Mouse (Mus musculus) heart, embryonic 14.5 days (tissue): ENCODE measurements around the gene Intu. TPM values are rescaled to one million over a fixed set of nuclear protein-coding genes. Genes with fewer than 3 reads are reported as not detected.

Experiments
- ATAC-seq: fragments of 200-750 bp; cut with Nextera tagmentation; 2 replicates; pipeline ENCODE4 v1.8.0; 2017; ENCODE audit warnings: low read depth, moderate TSS enrichment; ENCODE audit not compliant: insufficient number of reproducible peaks, insufficient read depth, low FRiP score
- H3K27ac ChIP-seq, 2 experiments: fragments of 200-500 bp in 1 of 2; fragments of 300-500 bp in 1 of 2; sonication (generic) in 1 of 2; replicated peaks in 1 of 2; 2 replicates each; pipeline ENCODE4 v1.5.1; 2012 to 2014; ENCODE audit warnings: low read depth in 2 of 2, low read length in 2 of 2, control low read depth in 1 of 2, mild to moderate bottlenecking in 1 of 2, mixed read lengths in 1 of 2; ENCODE audit not compliant: control insufficient read depth in 1 of 2, insufficient read depth in 1 of 2
- H3K27me3 ChIP-seq: fragments of 300-500 bp; sonication (generic); 2 replicates; pipeline ENCODE4 v1.6.1; 2014; ENCODE audit warnings: mild to moderate bottlenecking, low read length, control low read depth; ENCODE audit not compliant: control insufficient read depth, insufficient read depth
- H3K36me3 ChIP-seq: fragments of 300-500 bp; sonication (generic); 2 replicates; pipeline ENCODE4 v1.6.1; 2014; ENCODE audit warnings: mild to moderate bottlenecking, control low read depth, low read length, mixed read lengths; ENCODE audit not compliant: control insufficient read depth, insufficient read depth
- H3K4me1 ChIP-seq, 2 experiments: fragments of 200-500 bp in 1 of 2; fragments of 300-500 bp in 1 of 2; sonication (generic) in 1 of 2; 2 replicates each; pipeline ENCODE4 v1.6.1; 2012 to 2014; ENCODE audit warnings: low read length in 2 of 2, control low read depth in 1 of 2, mixed read lengths in 1 of 2; ENCODE audit not compliant: control insufficient read depth in 2 of 2, insufficient read depth in 2 of 2
- H3K4me2 ChIP-seq: fragments of 300-500 bp; sonication (generic); 2 replicates; pipeline ENCODE4 v1.6.1; 2014; ENCODE audit warnings: mild to moderate bottlenecking, low read length
- H3K4me3 ChIP-seq, 2 experiments: fragments of 200-500 bp in 1 of 2; fragments of 300-500 bp in 1 of 2; sonication (generic) in 1 of 2; 2 replicates each; pipeline ENCODE4 v1.5.1; 2012 to 2014; ENCODE audit warnings: low read length in 2 of 2, mild to moderate bottlenecking in 2 of 2, control low read depth in 1 of 2, low read depth in 1 of 2, moderate library complexity in 1 of 2; ENCODE audit not compliant: control insufficient read depth in 1 of 2, insufficient read depth in 1 of 2
- H3K9ac ChIP-seq: fragments of 300-500 bp; sonication (generic); 2 replicates; pipeline ENCODE4 v1.6.1; 2014; ENCODE audit warnings: mild to moderate bottlenecking, low read length
- H3K9me3 ChIP-seq: fragments of 300-500 bp; sonication (generic); 2 replicates; pipeline ENCODE4 v1.6.1; 2016; ENCODE audit warnings: low read length, control low read depth; ENCODE audit not compliant: control insufficient read depth
- WGBS: fragments of 180-500 bp; shearing (Covaris S2); extraction: QIAGEN DNeasy Blood & Tissue Kit; methylation state at CpG from one replicate; pipeline ENCODE4 v1.1.7; 2014; 5-methylcytosine and 5-hydroxymethylcytosine counted together
- polyA plus RNA-seq: library from polyadenylated mRNA; unstranded; fragments of >200 nt; fragmentation: Nextera tagmentation; extraction: Ambion mirVana; gene quantifications from 2 replicates; pipeline ENCODE4 v1.2.1, GENCODE M21; 2014

The Intu gene
- polyA plus RNA-seq, 1 experiment from 2014 or later = 4.1 TPM

DNA sequence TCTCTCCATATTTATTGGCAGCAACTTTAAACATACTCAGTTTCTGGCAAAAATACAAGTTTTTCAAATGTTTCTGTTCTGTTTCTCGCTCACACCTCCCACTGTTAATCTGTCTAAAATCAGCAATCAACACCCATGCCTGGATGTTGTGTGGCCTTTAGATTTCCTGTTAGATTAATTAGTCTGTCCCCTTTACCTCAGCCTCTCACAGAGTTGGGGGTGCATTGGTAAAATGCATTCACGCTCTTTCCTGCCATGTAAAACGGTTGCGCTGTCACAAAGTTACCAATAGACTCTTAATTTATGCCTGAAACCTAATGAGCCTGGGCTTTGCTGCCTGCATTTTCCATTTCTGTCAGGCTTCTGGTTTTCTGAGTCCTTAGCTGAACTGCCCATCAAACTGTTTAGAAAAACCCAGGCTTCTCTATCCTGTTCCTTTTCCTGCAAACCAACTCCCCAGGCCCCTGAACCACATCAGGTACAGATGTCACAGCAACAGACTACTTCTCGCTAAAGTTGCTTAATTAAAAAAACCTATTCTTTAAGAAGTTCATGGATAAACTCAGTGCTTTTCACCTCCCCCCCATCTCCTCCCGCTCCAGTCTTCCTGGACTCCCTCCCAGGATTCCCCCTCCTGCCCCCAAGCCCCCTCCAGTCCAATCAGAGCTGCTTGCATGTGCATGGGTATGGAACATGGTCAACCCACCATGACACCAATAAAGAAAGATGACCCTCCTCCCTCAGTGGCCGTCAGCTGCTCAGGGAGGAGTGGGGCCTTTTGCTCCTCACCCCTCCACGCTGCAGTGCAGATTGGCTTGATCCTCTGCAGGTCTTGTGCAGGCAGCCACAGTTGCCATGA lies 136.0 kb downstream of the Intu start:
- 85% methylated on average over 8 of the region's 8 CpGs for WGBS

DNA sequence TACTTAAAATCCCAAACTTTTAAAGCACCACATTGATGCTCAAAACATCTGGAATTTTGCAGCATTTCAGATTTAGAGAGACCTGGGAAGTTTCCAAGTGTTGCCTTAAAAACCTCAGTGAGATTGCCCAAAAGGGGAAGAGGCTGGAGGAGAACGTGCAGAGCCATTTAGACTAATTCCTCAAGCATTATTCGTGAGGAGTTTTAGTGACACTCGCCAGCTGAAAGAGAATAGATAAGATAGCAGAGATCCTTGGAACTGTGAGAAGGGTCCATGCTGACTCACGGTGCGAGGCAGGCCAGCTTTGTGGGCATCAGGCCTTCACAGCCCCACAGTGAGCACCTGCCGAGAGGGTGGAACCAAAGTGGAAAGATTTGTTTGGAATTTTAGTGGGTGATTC lies 137.8 kb downstream of the Intu start:
- peaks cover 7% of the 10 kb centered on the region; the same call in 1 of the 2 replicates for H3K36me3 ChIP-seq
- ATAC-seq = no peak
- no peak overlapping the region for H3K4me3 ChIP-seq
- no peak overlapping the region for H3K9ac ChIP-seq
- WGBS = 30% methylated on average over 6 of the region's 6 CpGs
- H3K9me3 ChIP-seq = no peaks in the 10 kb centered on the region
- no peaks in the 10 kb centered on the region for H3K27me3 ChIP-seq
- H3K4me1 ChIP-seq = peaks cover 3% of the 10 kb centered on the region in 2 experiments; a peak in 2 of 4 replicates
- H3K27ac ChIP-seq = no peak overlapping the region
- no peak overlapping the region for H3K4me2 ChIP-seq

More for the DNA sequence above, 136.0 kb downstream of the Intu start:
- Histone ChIP-seq H3K27ac (no peak overlapping the region), H3K9me3 (no peaks in the 10 kb centered on the region), H3K4me1 (peaks cover 3% of the 10 kb centered on the region in 2 experiments; a peak in 2 of 4 replicates), H3K36me3 (peaks cover 7% of the 10 kb centered on the region; the same call in 1 of the 2 replicates), H3K4me2 (no peak overlapping the region), H3K9ac (no peak overlapping the region), H3K4me3 (no peak overlapping the region), H3K27me3 (no peaks in the 10 kb centered on the region)
- no peak for ATAC-seq

DNA sequence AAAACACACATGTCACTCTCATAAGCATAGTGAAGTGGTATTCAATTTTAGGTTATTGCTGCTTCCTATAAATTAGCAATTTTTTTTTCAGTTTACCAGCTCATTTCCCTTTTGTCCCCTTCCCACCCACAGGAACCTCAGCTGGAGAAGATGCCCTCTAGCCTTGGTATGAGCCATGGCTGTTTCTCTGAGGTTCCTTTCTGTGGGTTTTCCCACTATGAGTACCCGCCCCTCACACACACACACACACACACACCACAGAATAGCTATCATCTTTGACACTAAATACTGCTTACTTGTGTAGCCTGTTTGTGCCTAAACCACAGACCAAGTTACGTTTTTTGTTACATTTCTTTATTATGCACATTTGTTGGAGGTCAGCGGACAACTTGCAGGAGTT lies 138.3 kb downstream of the Intu start:
- Histone ChIP-seq H3K27ac (no peak overlapping the region), H3K27me3 (no peaks in the 10 kb centered on the region), H3K4me3 (no peak overlapping the region), H3K4me1 (peaks cover 3 to 6% of the 10 kb centered on the region in 2 experiments; a peak in 2 of 4 replicates), H3K9ac (no peak overlapping the region), H3K4me2 (no peak overlapping the region), H3K9me3 (no peaks in the 10 kb centered on the region), H3K36me3 (peaks cover 4% of the 10 kb centered on the region; the same call in 1 of the 2 replicates)
- ATAC-seq = no peak
- 92% methylated on average over 3 of the region's 3 CpGs for WGBS

DNA sequence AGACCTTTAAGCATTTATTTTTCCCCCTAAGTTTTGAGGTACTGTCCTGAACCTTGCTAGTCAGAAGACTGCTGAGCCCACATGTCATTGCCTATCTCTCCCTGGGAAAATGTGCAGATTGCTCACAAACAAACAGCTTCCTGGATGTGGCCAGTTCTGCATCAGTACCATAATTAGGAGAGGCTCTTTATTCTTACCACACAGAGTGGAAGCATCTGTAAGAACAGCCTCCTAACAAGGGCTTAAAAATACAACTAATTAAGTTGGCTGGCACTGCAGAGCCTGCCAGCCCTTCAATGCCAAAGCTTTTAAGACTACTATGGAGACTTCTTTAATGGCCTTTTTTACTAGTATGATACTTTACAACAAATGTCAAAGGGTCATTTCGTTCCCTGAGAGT lies 142.4 kb downstream of the Intu start:
- Histone ChIP-seq H3K36me3 (no peaks in the 10 kb centered on the region), H3K9me3 (no peaks in the 10 kb centered on the region), H3K4me2 (no peak overlapping the region), H3K4me3 (no peak overlapping the region), H3K27me3 (no peaks in the 10 kb centered on the region), H3K27ac (no peak overlapping the region), H3K4me1 (peaks cover 5 to 21% of the 10 kb centered on the region in 2 experiments), H3K9ac (no peak overlapping the region)
- ATAC-seq = no peak
- 80% methylated on average over 1 of the region's 1 CpGs for WGBS

DNA sequence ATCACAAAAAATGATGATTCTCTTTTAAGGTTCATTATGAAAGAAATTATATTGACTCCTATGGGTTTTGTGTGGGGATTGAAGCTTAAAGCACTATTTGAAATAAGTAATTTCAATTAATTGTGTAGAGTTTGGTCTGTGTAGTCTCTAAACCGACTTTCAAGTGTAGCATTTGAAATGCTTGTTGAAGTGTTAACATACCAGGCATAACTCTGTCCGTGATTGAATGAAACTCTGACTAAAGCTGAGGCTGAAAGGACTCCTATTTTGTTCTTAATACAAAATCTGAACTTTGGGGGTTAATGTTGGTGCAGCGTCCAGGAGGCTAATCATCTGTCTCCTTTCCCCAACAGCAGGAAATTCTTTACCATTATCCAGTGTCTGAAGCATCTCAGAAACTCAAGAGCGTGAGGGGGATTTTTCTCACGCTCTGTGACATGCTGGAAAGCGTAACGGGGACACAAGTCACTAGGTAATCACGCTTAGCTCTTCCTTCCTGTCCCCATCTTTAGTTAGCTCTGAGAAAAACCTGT lies 143.9 kb downstream of the Intu start:
- peak overlapping the region; percentile 52 for H3K4me2 ChIP-seq
- no peak overlapping the region for H3K4me3 ChIP-seq
- no peaks in the 10 kb centered on the region for H3K9me3 ChIP-seq
- H3K9ac ChIP-seq = no peak overlapping the region
- no peaks in the 10 kb centered on the region for H3K27me3 ChIP-seq
- 7% methylated on average over 8 of the region's 8 CpGs for WGBS
- peaks cover 5 to 17% of the 10 kb centered on the region in 2 experiments for H3K4me1 ChIP-seq
- H3K36me3 ChIP-seq = no peaks in the 10 kb centered on the region
- ATAC-seq = no peak
- H3K27ac ChIP-seq = peak overlapping the region; percentile 24 to 80; a peak in 3 of 4 replicates

DNA sequence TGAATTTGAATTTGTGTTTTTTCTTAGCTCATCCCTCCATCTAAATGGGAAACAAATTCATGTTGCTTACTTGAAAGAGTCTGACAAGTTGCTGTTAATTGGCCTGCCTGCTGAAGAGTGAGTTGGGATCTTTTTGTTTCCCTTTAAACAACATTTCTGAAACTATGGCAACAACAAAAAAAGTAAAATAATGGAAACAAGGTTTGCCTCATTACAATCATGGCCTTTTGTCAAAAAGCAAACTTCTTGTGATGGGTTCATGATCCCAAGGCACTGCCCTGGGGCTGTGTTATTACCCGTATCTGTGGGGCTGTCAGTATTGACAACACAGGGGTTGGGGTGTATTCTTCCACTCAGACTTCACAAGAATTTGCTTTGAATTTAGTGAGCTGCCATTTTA lies 147.8 kb downstream of the Intu start:
- Histone ChIP-seq H3K4me3 (no peak overlapping the region), H3K27me3 (no peaks in the 10 kb centered on the region), H3K9ac (no peak overlapping the region), H3K4me2 (no peak overlapping the region), H3K36me3 (no peaks in the 10 kb centered on the region), H3K27ac (no peak overlapping the region), H3K9me3 (no peaks in the 10 kb centered on the region), H3K4me1 (peaks cover 21 to 41% of the 10 kb centered on the region in 2 experiments)
- no peak for ATAC-seq
- 84% methylated on average over 1 of the region's 1 CpGs for WGBS

DNA sequence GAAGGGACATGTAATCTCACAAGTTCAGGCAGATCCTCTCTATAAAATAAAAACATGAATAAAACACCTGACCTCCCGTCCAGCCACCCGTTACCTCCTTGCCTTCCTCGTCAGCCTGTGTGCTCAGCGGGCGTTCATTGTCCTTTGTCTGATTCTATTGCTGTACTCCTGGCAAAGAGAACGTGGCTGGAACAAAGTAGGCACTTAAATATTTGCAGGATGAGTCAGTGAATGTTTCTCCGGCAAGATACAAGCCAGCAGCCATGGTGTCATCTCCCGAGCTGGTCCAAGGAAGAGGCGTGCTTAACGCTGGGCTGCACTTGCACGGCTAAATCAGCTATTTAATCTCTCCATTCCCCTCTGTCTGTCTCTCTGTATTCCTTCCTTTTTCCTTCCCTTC lies 151.3 kb downstream of the Intu start:
- Histone ChIP-seq H3K36me3 (no peaks in the 10 kb centered on the region), H3K4me2 (peak overlapping the region; percentile 55), H3K27me3 (no peaks in the 10 kb centered on the region), H3K4me1 (peaks cover 27 to 42% of the 10 kb centered on the region in 2 experiments), H3K9ac (peak overlapping the region; percentile 54), H3K4me3 (peak overlapping the region; percentile 3 to 12; a peak in 2 of 4 replicates), H3K27ac (peak overlapping the region; percentile 82 to 86), H3K9me3 (no peaks in the 10 kb centered on the region)
- ATAC-seq = no peak
- 6% methylated on average over 11 of the region's 11 CpGs for WGBS
